Mouse (Mus musculus) MEL (cell line): ENCODE results near the gene Meaf6. TPM values are rescaled to one million over a fixed set of nuclear protein-coding genes. Genes with fewer than 3 reads are reported as not detected.

Experiments used
- DNase-seq: peaks from one replicate; pipeline ENCODE4 v3.0.0; 2011; ENCODE audit warnings: low read depth, low spot score
- H3K27ac ChIP-seq: 2 replicates; pipeline ENCODE4 v1.5.1; 2012; ENCODE audit warnings: low read depth, mild to moderate bottlenecking, control low read depth, low read length, moderate library complexity; ENCODE audit not compliant: control insufficient read depth
- H3K27me3 ChIP-seq, 2 experiments: fragments of 150-350 bp in 1 of 2; sonication (generic) in 1 of 2; 2 replicates each; pipeline ENCODE4 v1.6.1; 2012; ENCODE audit warnings: low read length in 2 of 2, mild to moderate bottlenecking in 2 of 2, improper control_type of control experiment in 1 of 2, moderate library complexity in 1 of 2; ENCODE audit not compliant: insufficient read depth in 2 of 2, control insufficient read depth in 1 of 2
- H3K36me3 ChIP-seq, 2 experiments: 2 replicates each; pipeline ENCODE4 v1.6.1; 2012 to 2014; ENCODE audit warnings: low read length in 2 of 2, improper control_type of control experiment in 1 of 2, inconsistent platforms in 1 of 2, mild to moderate bottlenecking in 1 of 2; ENCODE audit not compliant: insufficient read depth in 2 of 2, control insufficient read depth in 1 of 2
- H3K4me1 ChIP-seq, 2 experiments: fragments of 150-350 bp in 1 of 2; sonication (generic) in 1 of 2; 2 replicates each; pipeline ENCODE4 v1.6.1; 2012; ENCODE audit warnings: low read length in 2 of 2, improper control_type of control experiment in 1 of 2, mild to moderate bottlenecking in 1 of 2; ENCODE audit not compliant: insufficient read depth in 2 of 2, control insufficient read depth in 1 of 2
- H3K4me3 ChIP-seq, 2 experiments: fragments of 150-350 bp in 1 of 2; sonication (generic) in 1 of 2; 2 replicates each; pipeline ENCODE4 v1.5.1; 2012; ENCODE audit warnings: low read depth in 2 of 2, low read length in 2 of 2, mild to moderate bottlenecking in 2 of 2, moderate library complexity in 2 of 2, control low read depth in 1 of 2, improper control_type of control experiment in 1 of 2; ENCODE audit not compliant: control insufficient read depth in 1 of 2, insufficient read depth in 1 of 2
- H3K79me2 ChIP-seq: 2 replicates; pipeline ENCODE4 v1.6.1; 2012; ENCODE audit warnings: mild to moderate bottlenecking, low read length, moderate library complexity; ENCODE audit not compliant: control insufficient read depth, poor library complexity, insufficient read depth
- H3K9ac ChIP-seq: 2 replicates; pipeline ENCODE4 v1.6.1; 2012; ENCODE audit warnings: low read depth, mild to moderate bottlenecking, control low read depth, low read length, moderate library complexity; ENCODE audit not compliant: control insufficient read depth, poor library complexity, severe bottlenecking
- H3K9me3 ChIP-seq: fragments of 150-350 bp; sonication (generic); replicated peaks from 2 replicates; pipeline ENCODE4 v1.6.1; 2012; ENCODE audit warnings: mild to moderate bottlenecking, low read length, improper control_type of control experiment, moderate library complexity; ENCODE audit not compliant: insufficient read depth
- BHLHE40 ChIP-seq: IDR thresholded peaks from 2 replicates; pipeline ENCODE4 v1.6.1; 2012; ENCODE audit warnings: low read depth, mild to moderate bottlenecking, inconsistent platforms, low read length, improper control_type of control experiment, borderline replicate concordance
- CHD1 ChIP-seq: IDR thresholded peaks from 2 replicates; pipeline ENCODE4 v1.6.1; 2012; ENCODE audit warnings: low read depth, mild to moderate bottlenecking, inconsistent platforms, low read length, improper control_type of control experiment
- CTCF ChIP-seq, 3 experiments: IDR thresholded peaks in 2 of 3; conservative IDR thresholded peaks in 1 of 3; 2 replicates each; pipeline ENCODE4 v1.5.1; 2011 to 2012; ENCODE audit warnings: low read length in 3 of 3, low read depth in 2 of 3, mild to moderate bottlenecking in 2 of 3, improper control_type of control experiment in 1 of 3, inconsistent platforms in 1 of 3, mixed read lengths in 1 of 3, moderate library complexity in 1 of 3; ENCODE audit not compliant: control insufficient read depth in 1 of 3, insufficient read depth in 1 of 3, poor library complexity in 1 of 3, severe bottlenecking in 1 of 3
- E2F4 ChIP-seq: IDR thresholded peaks from 2 replicates; pipeline ENCODE4 v1.6.1; 2011; ENCODE audit warnings: low read depth, low read length, improper control_type of control experiment, borderline replicate concordance
- ELF1 ChIP-seq: IDR thresholded peaks from 2 replicates; pipeline ENCODE4 v1.6.1; 2014; ENCODE audit warnings: low read depth, mild to moderate bottlenecking, inconsistent platforms, low read length, improper control_type of control experiment, moderate library complexity
- EP300 ChIP-seq, 2 experiments: IDR thresholded peaks; 2 replicates each; pipeline ENCODE4 v1.6.1; 2011; ENCODE audit warnings: improper control_type of control experiment in 2 of 2, low read length in 2 of 2, low read depth in 1 of 2, mild to moderate bottlenecking in 1 of 2
- ETS1 ChIP-seq: IDR thresholded peaks from 2 replicates; pipeline ENCODE4 v1.6.1; 2012; ENCODE audit warnings: low read depth, mild to moderate bottlenecking, inconsistent platforms, low read length, improper control_type of control experiment, moderate library complexity
- GABPA ChIP-seq: IDR thresholded peaks from 2 replicates; pipeline ENCODE4 v1.6.1; 2012; ENCODE audit warnings: low read depth, mild to moderate bottlenecking, inconsistent platforms, low read length, improper control_type of control experiment, moderate library complexity
- GATA1 ChIP-seq: IDR thresholded peaks from 2 replicates; pipeline ENCODE4 v1.6.1; 2011; ENCODE audit warnings: low read depth, low read length, improper control_type of control experiment
- HCFC1 ChIP-seq: IDR thresholded peaks from 2 replicates; pipeline ENCODE4 v1.6.1; 2012; ENCODE audit warnings: low read depth, mild to moderate bottlenecking, inconsistent platforms, low read length, improper control_type of control experiment, moderate library complexity
- JUND ChIP-seq: IDR thresholded peaks from 2 replicates; pipeline ENCODE4 v1.6.1; 2011; ENCODE audit warnings: low read depth, mild to moderate bottlenecking, improper control_type of control experiment, low read length
- KAT2A ChIP-seq: conservative IDR thresholded peaks from 2 replicates; pipeline ENCODE4 v1.6.1; 2012; ENCODE audit warnings: low read depth, low read length, improper control_type of control experiment, inconsistent platforms
- MAX ChIP-seq: IDR thresholded peaks from 2 replicates; pipeline ENCODE4 v1.6.1; 2011; ENCODE audit warnings: low read length, improper control_type of control experiment
- MAZ ChIP-seq: IDR thresholded peaks from 2 replicates; pipeline ENCODE4 v1.6.1; 2012; ENCODE audit warnings: low read depth, mild to moderate bottlenecking, inconsistent platforms, low read length, improper control_type of control experiment
- MXI1 ChIP-seq: IDR thresholded peaks from 2 replicates; pipeline ENCODE4 v1.6.1; 2011; ENCODE audit warnings: mild to moderate bottlenecking, low read depth, low read length, improper control_type of control experiment
- MYB ChIP-seq: IDR thresholded peaks from 2 replicates; pipeline ENCODE4 v1.6.1; 2011; ENCODE audit warnings: mild to moderate bottlenecking, low read depth, low read length, improper control_type of control experiment
- MYC ChIP-seq: IDR thresholded peaks from 2 replicates; pipeline ENCODE4 v1.6.1; 2011; ENCODE audit warnings: low read depth, mild to moderate bottlenecking, low read length, improper control_type of control experiment, moderate library complexity
- NELFE ChIP-seq: IDR thresholded peaks from 2 replicates; pipeline ENCODE4 v1.6.1; 2011; ENCODE audit warnings: low read depth, low read length, improper control_type of control experiment
- NRF1 ChIP-seq: IDR thresholded peaks from 2 replicates; pipeline ENCODE4 v1.6.1; 2014; ENCODE audit warnings: low read depth, mild to moderate bottlenecking, inconsistent platforms, low read length, improper control_type of control experiment, moderate library complexity; ENCODE audit not compliant: poor library complexity, insufficient read depth, severe bottlenecking
- POLR2A ChIP-seq, 2 experiments: IDR thresholded peaks; 2 replicates each; pipeline ENCODE4 v1.6.1; 2011 to 2012; ENCODE audit warnings: low read length in 2 of 2, mild to moderate bottlenecking in 2 of 2, control low read depth in 1 of 2, improper control_type of control experiment in 1 of 2, low read depth in 1 of 2, moderate library complexity in 1 of 2; ENCODE audit not compliant: control insufficient read depth in 1 of 2, insufficient read depth in 1 of 2, poor library complexity in 1 of 2
- POLR2AphosphoS2 ChIP-seq: IDR thresholded peaks from 2 replicates; pipeline ENCODE4 v1.6.1; 2011; ENCODE audit warnings: low read length, improper control_type of control experiment
- POLR2AphosphoS5 ChIP-seq: IDR thresholded peaks from 2 replicates; pipeline ENCODE4 v1.6.1; 2012; ENCODE audit warnings: low read depth, borderline replicate concordance, mild to moderate bottlenecking, inconsistent platforms, low read length, moderate library complexity, mixed read lengths
- RAD21 ChIP-seq: IDR thresholded peaks from 2 replicates; pipeline ENCODE4 v1.6.1; 2011; ENCODE audit warnings: mild to moderate bottlenecking, low read depth, low read length, improper control_type of control experiment
- RCOR1 ChIP-seq: IDR thresholded peaks from 2 replicates; pipeline ENCODE4 v1.6.1; 2012; ENCODE audit warnings: low read depth, mild to moderate bottlenecking, inconsistent platforms, low read length, improper control_type of control experiment
- SIN3A ChIP-seq: IDR thresholded peaks from 2 replicates; pipeline ENCODE4 v1.6.1; 2012; ENCODE audit warnings: low read length, improper control_type of control experiment, inconsistent platforms
- SMC3 ChIP-seq: IDR thresholded peaks from 2 replicates; pipeline ENCODE4 v1.6.1; 2011; ENCODE audit warnings: low read depth, low read length, improper control_type of control experiment
- TAL1 ChIP-seq: IDR thresholded peaks from 2 replicates; pipeline ENCODE4 v1.6.1; 2012; ENCODE audit warnings: mild to moderate bottlenecking, inconsistent platforms, low read length, moderate library complexity, mixed read lengths
- TBP ChIP-seq: IDR thresholded peaks from 2 replicates; pipeline ENCODE4 v1.8.0; 2011; ENCODE audit warnings: low read depth, low read length, improper control_type of control experiment
- TCF12 ChIP-seq: IDR thresholded peaks from 2 replicates; pipeline ENCODE4 v1.6.1; 2014; ENCODE audit warnings: low read depth, mild to moderate bottlenecking, inconsistent platforms, low read length, improper control_type of control experiment, moderate library complexity
- UBTF ChIP-seq: IDR thresholded peaks from 2 replicates; pipeline ENCODE4 v1.6.1; 2012; ENCODE audit warnings: low read depth, mild to moderate bottlenecking, inconsistent platforms, low read length, improper control_type of control experiment, moderate library complexity, borderline replicate concordance; ENCODE audit not compliant: insufficient read depth
- USF1 ChIP-seq: IDR thresholded peaks from 2 replicates; pipeline ENCODE4 v1.6.1; 2014; ENCODE audit warnings: low read depth, mild to moderate bottlenecking, inconsistent platforms, low read length, improper control_type of control experiment, moderate library complexity
- USF2 ChIP-seq, 2 experiments: IDR thresholded peaks; 2 replicates each; pipeline ENCODE4 v1.6.1; 2011 to 2012; ENCODE audit warnings: improper control_type of control experiment in 2 of 2, low read length in 2 of 2, borderline replicate concordance in 1 of 2, inconsistent platforms in 1 of 2, low read depth in 1 of 2, mild to moderate bottlenecking in 1 of 2; ENCODE audit not compliant: insufficient read depth in 1 of 2
- ZC3H11A ChIP-seq: IDR thresholded peaks from 2 replicates; pipeline ENCODE4 v1.6.1; 2012; ENCODE audit warnings: low read depth, mild to moderate bottlenecking, inconsistent platforms, low read length, improper control_type of control experiment
- ZKSCAN1 ChIP-seq: IDR thresholded peaks from 2 replicates; pipeline ENCODE4 v1.6.1; 2012; ENCODE audit warnings: low read depth, mild to moderate bottlenecking, inconsistent platforms, low read length, improper control_type of control experiment, moderate library complexity
- ZMIZ1 ChIP-seq: IDR thresholded peaks from 2 replicates; pipeline ENCODE4 v1.6.1; 2012; ENCODE audit warnings: low read depth, mild to moderate bottlenecking, inconsistent platforms, low read length, improper control_type of control experiment, moderate library complexity
- ZNF384 ChIP-seq: IDR thresholded peaks from 2 replicates; pipeline ENCODE4 v1.6.1; 2012; ENCODE audit warnings: low read depth, mild to moderate bottlenecking, inconsistent platforms, low read length, improper control_type of control experiment
- polyA plus RNA-seq, 2 experiments: library from polyadenylated mRNA; stranded (reverse) in 1 of 2; unstranded in 1 of 2; fragments of >175 nt in 1 of 2; fragments of >200 nt in 1 of 2; gene quantifications; 2 replicates each; pipeline versions ENCODE4 v1.2.1 to v1.2.4; 2012; ENCODE audit warnings: low replicate concordance in 2 of 2, low read depth in 1 of 2; ENCODE audit not compliant: insufficient read length in 2 of 2, insufficient read depth in 1 of 2, missing spikeins in 1 of 2
- total RNA-seq: library from RNA; depleted of rRNA; stranded (reverse); fragments of 300-350 nt; gene quantifications from 2 replicates; pipeline ENCODE4 v1.2.3, GENCODE M21; 2012

Meaf6 gene
- total and polyA plus RNA-seq, 3 experiments, result 34.9 to 46.7 TPM; not detected in 1

- H3K27ac ChIP-seq, result peak within 1 kb of the TSS; percentile 42; the same call in 1 of the 2 replicates
- H3K4me1 ChIP-seq, result peaks cover 0 to 9% of the 10 kb centered on the region in 2 experiments; a peak in 2 of 4 replicates
- H3K9me3 ChIP-seq, result no peaks in the 10 kb centered on the region
- peaks cover 0 to 2% of the 10 kb centered on the region in 2 experiments; a peak in 1 of 4 replicates for H3K36me3 ChIP-seq
- DNase-seq, result peak; percentile 93
- no peaks in the 10 kb centered on the region for H3K27me3 ChIP-seq
- H3K79me2 ChIP-seq, result no peaks in the 10 kb centered on the region; the same call in 1 of the 2 replicates
- peak within 1 kb of the TSS; percentile 63 to 92 for H3K4me3 ChIP-seq
- peak within 1 kb of the TSS; percentile 81 for H3K9ac ChIP-seq
- TF ChIP-seq GATA1, result no peak
- TF ChIP-seq E2F4, result no peak
- no peak for TF ChIP-seq ZNF384
- no peak for TF ChIP-seq GABPA
- TF ChIP-seq KAT2A, result no peak
- no peak for TF ChIP-seq RCOR1
- peak; percentile 63 for TF ChIP-seq MAX
- peak; percentile 62 for TF ChIP-seq SIN3A
- no peak; the same call in 1 of the 2 replicates for TF ChIP-seq MAZ
- TF ChIP-seq MXI1, result peak; percentile 39
- TF ChIP-seq BHLHE40, result no peak
- TF ChIP-seq NELFE, result peak; percentile 69
- peak; percentile 51; the same call in 1 of the 2 replicates for TF ChIP-seq ZMIZ1
- TF ChIP-seq RAD21, result no peak
- 0 out of 2 replicates have a peak, but pooled peaks have one; percentile 33 for TF ChIP-seq NRF1
- TF ChIP-seq ZC3H11A, result no peak
- no peak for TF ChIP-seq USF2 (IDR thresholded peaks at IDR 0.05; ENCODE audit: borderline replicate concordance in 1 of 2, insufficient read depth in 1 of 2, low read depth in 1 of 2, low read length in 2 of 2)
- TF ChIP-seq UBTF, result no peak
- no peak for TF ChIP-seq USF1
- TF ChIP-seq POLR2AphosphoS5, result no peak
- TF ChIP-seq TAL1, result no peak
- 0 out of 2 replicates have a peak, but pooled peaks have one; percentile 29 for TF ChIP-seq TBP
- peak; percentile 55 to 70; a peak in 2 of 4 replicates for TF ChIP-seq POLR2A (IDR thresholded peaks at IDR 0.05; ENCODE audit: control insufficient read depth in 1 of 2, insufficient read depth in 1 of 2, low read depth in 1 of 2, low read length in 2 of 2, poor library complexity in 1 of 2)
- no peak for TF ChIP-seq ETS1
- no peak for TF ChIP-seq CHD1
- no peak for TF ChIP-seq ZKSCAN1
- TF ChIP-seq MYB, result no peak
- TF ChIP-seq TCF12, result 0 out of 2 replicates have a peak, but pooled peaks have one; percentile 9
- peak; percentile 84 for TF ChIP-seq ELF1
- peak; percentile 67 for TF ChIP-seq HCFC1
- no peak for TF ChIP-seq JUND
- peak; percentile 53; the same call in 1 of the 2 replicates for TF ChIP-seq POLR2AphosphoS2
- no peak for TF ChIP-seq SMC3
- no peak for TF ChIP-seq CTCF (IDR thresholded peaks at IDR 0.05 in 2 of 3, conservative IDR thresholded peaks at IDR 0.05 in 1 of 3; ENCODE audit: control insufficient read depth in 1 of 3, insufficient read depth in 1 of 3, low read depth in 2 of 3, low read length in 3 of 3, poor library complexity in 1 of 3, severe bottlenecking in 1 of 3)
- no peak for TF ChIP-seq MYC
- TF ChIP-seq EP300 (IDR thresholded peaks at IDR 0.05; ENCODE audit: low read depth in 1 of 2, low read length in 2 of 2), result 0 out of 4 replicates have a peak, but pooled peaks of 1 of the 2 experiments have one; percentile 4
Measured at GRCm38 (mm10) chr4:125127305-125128084, 42.6 kb downstream of the Meaf6 start, which contains the start of gene Zc3h12a. Gene Zc3h12a (minus strand): TSS chr4:125127840.
